21 mouse cellular contexts compared by ENCODE assay signal in genomic region chr3:157597837-157598379, GRCm38 (mm10). TPM values are rescaled to one million over a fixed set of nuclear protein-coding genes. Genes with fewer than 3 reads are reported as not detected.
DNase-seq lines count a peak whose midpoint lies in the region; ATAC-seq lines count a peak whose summit lies in the region.
"Had no signal": no experiment of that assay in that cellular context is flagged by ENCODE, and none has a peak within 500 bp of the region (broad histone marks: within the 10 kb centered on the region; RNA-seq: fewer than 3 reads in every experiment).

No protein-coding gene starts in this region.

- H3K9me3 ChIP-seq in kidney, embryonic 15.5 days (replicated peaks): no peaks in the 10 kb centered on the region
- no peaks in the 10 kb centered on the region for H3K9me3 ChIP-seq in midbrain, embryonic 15.5 days
- H3K9me3 ChIP-seq: hindbrain, embryonic 13.5 days; midbrain, embryonic 12.5 days; neural tube, embryonic 15.5 days had no signal

- peak; percentile 32 for DNase-seq in adrenal gland, postnatal 14 days
- no peak for DNase-seq in adrenal gland, adult 8-10 months
- DNase-seq in kidney, postnatal 25 days: peak; percentile 24 to 47
- peak; percentile 24 to 26 for DNase-seq in adrenal gland, postnatal 36 days
- no peak for DNase-seq in left cerebral cortex, adult 8-10 months (ENCODE audit: low spot score in 2 of 2)
- DNase-seq: cerebellum, adult 18-20 months; cerebellum, postnatal 36 days; gastrocnemius, postnatal 25 days; heart, postnatal 10 days; layer of hippocampus, postnatal 36 days; lung, embryonic 14.5 days; lung, postnatal 4 days; right cerebral cortex, postnatal 4 days had no signal

- ATAC-seq in kidney, embryonic 15.5 days (replicated peaks; ENCODE audit: low FRiP score): no peak
- ATAC-seq in megakaryocyte progenitor cell, adult 5-6 weeks (replicated peaks; ENCODE audit: poor library complexity): 0 out of 2 replicates have a peak, but pooled peaks have one; percentile 21
- no peak for ATAC-seq in midbrain, embryonic 15.5 days (replicated peaks)
- ATAC-seq: intestine, embryonic 16.5 days had no signal

- H3K4me2 ChIP-seq in kidney, embryonic 15.5 days: no peak overlapping the region
- H3K4me2 ChIP-seq in midbrain, embryonic 15.5 days: no peak overlapping the region
- H3K4me2 ChIP-seq: hindbrain, embryonic 13.5 days; lung, embryonic 14.5 days; midbrain, embryonic 12.5 days; neural tube, embryonic 15.5 days had no signal

- H3K27ac ChIP-seq in kidney, embryonic 15.5 days: no peak overlapping the region
- no peak overlapping the region for H3K27ac ChIP-seq in midbrain, embryonic 15.5 days
- H3K27ac ChIP-seq: hindbrain, embryonic 13.5 days; midbrain, embryonic 12.5 days; neural tube, embryonic 15.5 days had no signal

- no peaks in the 10 kb centered on the region for H3K36me3 ChIP-seq in kidney, embryonic 15.5 days
- no peaks in the 10 kb centered on the region for H3K36me3 ChIP-seq in midbrain, embryonic 15.5 days (replicated peaks)
- H3K36me3 ChIP-seq: hindbrain, embryonic 13.5 days; midbrain, embryonic 12.5 days; neural tube, embryonic 15.5 days had no signal

- no peaks in the 10 kb centered on the region for H3K4me1 ChIP-seq in kidney, embryonic 15.5 days
- H3K4me1 ChIP-seq in midbrain, embryonic 15.5 days: no peaks in the 10 kb centered on the region
- H3K4me1 ChIP-seq: midbrain, embryonic 12.5 days; neural tube, embryonic 15.5 days had no signal

- H3K4me3 ChIP-seq in kidney, embryonic 15.5 days (replicated peaks): no peak overlapping the region
- no peak overlapping the region for H3K4me3 ChIP-seq in midbrain, embryonic 15.5 days
- H3K4me3 ChIP-seq: hindbrain, embryonic 13.5 days; midbrain, embryonic 12.5 days; neural tube, embryonic 15.5 days had no signal

- H3K27me3 ChIP-seq in kidney, embryonic 15.5 days: no peaks in the 10 kb centered on the region
- no peaks in the 10 kb centered on the region for H3K27me3 ChIP-seq in midbrain, embryonic 15.5 days (replicated peaks)
- H3K27me3 ChIP-seq: CH12.LX; hindbrain, embryonic 13.5 days; midbrain, embryonic 12.5 days; neural tube, embryonic 15.5 days had no signal

- 73% methylated on average over 7 of the region's 7 CpGs for WGBS in kidney, embryonic 15.5 days
- 79% methylated on average over 7 of the region's 7 CpGs for WGBS in midbrain, embryonic 15.5 days

- no peak overlapping the region for H3K9ac ChIP-seq in kidney, embryonic 15.5 days
- H3K9ac ChIP-seq in midbrain, embryonic 15.5 days: no peak overlapping the region
- H3K9ac ChIP-seq: hindbrain, embryonic 13.5 days; lung, embryonic 14.5 days; midbrain, embryonic 12.5 days; neural tube, embryonic 15.5 days had no signal

RNA-seq across cellular contexts. Expression of gene Ptger3, which starts 31.2 kb away (rescaled TPM):
- 8.0 and 11.4 TPM in 2 replicates for total RNA-seq in adrenal gland, postnatal 14 days (2021)
- 10 to 100 TPM in 3 of 4 experiments, 1 to 10 TPM in 1; 9.8 to 26.7 (median 17.5) TPM for total RNA-seq in adrenal gland, adult 8-10 months (2022)
- 4.5 and 7.2 TPM in 2 replicates for polyA plus RNA-seq in kidney, embryonic 15.5 days (2015; fragmentation: Nextera tagmentation; extraction: Ambion mirVana)
- total RNA-seq in adrenal gland, postnatal 36 days (2021): 10 to 100 TPM; 15.4 to 28.2 TPM
- 4.3 and 7.2 TPM in 2 replicates for total RNA-seq in megakaryocyte progenitor cell, adult 5-6 weeks (2015)
- total RNA-seq in megakaryocyte progenitor cell, adult 5-6 weeks (2017): 4.5 and 7.0 TPM in 2 replicates
- 1 to 10 TPM; 4.3 to 5.2 (median 4.8) TPM for total RNA-seq in left cerebral cortex, adult 8-10 months (2022)
- 3.3 and 4.0 TPM in 2 replicates for polyA plus RNA-seq in midbrain, embryonic 15.5 days (2015; fragmentation: Nextera tagmentation; extraction: Ambion mirVana)
- total RNA-seq: CH12.LX had no signal

Comparison
In these comparisons a context has a peak if more than half of its experiments do, and no peak if none do; other contexts are left out.
1. DNase-seq: peak in adrenal gland, postnatal 14 days (single experiment), kidney, postnatal 25 days (2 of 2) and adrenal gland, postnatal 36 days (2 of 2); none in adrenal gland, adult 8-10 months (single experiment) and left cerebral cortex, adult 8-10 months (0 of 2).